Mouse (Mus musculus): Measurements from ENCODE around the gene Ppara. TPM values are rescaled to one million over a fixed set of nuclear protein-coding genes. Genes with fewer than 3 reads are reported as not detected.

Ppara gene
- polyA plus RNA-seq, 1 experiment from 2014 or later, result 0.45 TPM

GRCm38 (mm10) chr15:85808434-85808833 is 73.7 kb downstream of the Ppara start:
- no peak overlapping the region for H3K4me3 ChIP-seq
- H3K36me3 ChIP-seq, result no peaks in the 10 kb centered on the region
- no peak for DNase-seq (ENCODE audit: low spot score)
- H3K4me1 ChIP-seq, result peaks cover 17% of the 10 kb centered on the region
- H3K27ac ChIP-seq, result no peak overlapping the region
- H3K27me3 ChIP-seq (ENCODE audit: low read depth, poor library complexity, severe bottlenecking), result no peaks in the 10 kb centered on the region
- 53% methylated on average over 8 of the region's 8 CpGs for WGBS
- H3K9me3 ChIP-seq (replicated peaks), result no peaks in the 10 kb centered on the region

DNA sequence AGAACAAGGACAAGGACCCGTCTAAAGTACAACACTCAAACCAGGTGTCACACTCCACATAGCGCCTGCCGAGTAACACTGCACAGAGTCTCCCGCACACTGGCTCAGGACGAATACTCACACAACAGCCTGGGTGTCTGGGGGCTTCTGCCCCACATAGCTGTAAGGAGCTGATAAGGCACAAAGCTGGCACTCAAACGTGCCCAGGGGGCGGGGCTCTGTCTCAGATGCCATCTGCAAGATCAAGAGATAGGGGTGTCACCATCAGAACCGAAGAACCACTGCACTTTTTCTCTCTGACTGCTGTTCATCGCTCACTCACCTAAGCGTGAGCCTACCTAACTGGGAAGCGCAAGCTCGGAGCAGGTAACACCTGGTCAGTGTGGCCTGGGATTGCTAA is 74.3 kb downstream of the Ppara start:
- Histone ChIP-seq H3K27me3 (ENCODE audit: low read depth, poor library complexity, severe bottlenecking) (no peaks in the 10 kb centered on the region), H3K4me3 (no peak overlapping the region), H3K4me1 (peaks cover 17% of the 10 kb centered on the region), H3K36me3 (no peaks in the 10 kb centered on the region), H3K9me3 (replicated peaks) (no peaks in the 10 kb centered on the region), H3K27ac (no peak overlapping the region)
- 91% methylated on average over 12 of the region's 12 CpGs for WGBS
- no peak for DNase-seq (ENCODE audit: low spot score)

DNA sequence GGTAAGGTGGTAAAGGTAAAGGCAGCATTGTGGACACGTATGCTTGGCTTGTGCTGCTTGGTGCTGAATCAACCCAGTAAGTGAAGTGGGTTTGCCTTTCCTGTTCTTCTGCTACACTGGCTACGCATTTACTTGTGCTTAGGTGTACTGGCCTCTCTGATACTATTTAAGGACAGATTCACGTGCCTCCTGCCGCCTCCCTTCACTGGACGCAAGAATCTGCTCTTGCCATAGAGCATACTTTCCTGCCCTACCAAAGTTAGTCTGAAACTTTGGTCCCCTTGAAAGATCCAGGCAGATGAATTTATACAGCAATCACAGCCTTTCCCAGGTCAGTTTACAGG is 75.7 kb downstream of the Ppara start:
- H3K36me3 ChIP-seq, result no peaks in the 10 kb centered on the region
- DNase-seq (ENCODE audit: low spot score), result no peak
- peaks cover 17% of the 10 kb centered on the region for H3K4me1 ChIP-seq
- no peaks in the 10 kb centered on the region for H3K9me3 ChIP-seq (replicated peaks)
- 89% methylated on average over 5 of the region's 5 CpGs for WGBS
- no peaks in the 10 kb centered on the region for H3K27me3 ChIP-seq (ENCODE audit: low read depth, poor library complexity, severe bottlenecking)
- H3K4me3 ChIP-seq, result peak overlapping the region; percentile 87; the same call in 1 of the 2 replicates
- H3K27ac ChIP-seq, result no peak overlapping the region

- H3K27ac ChIP-seq, result peak overlapping the region; percentile 89
- no peaks in the 10 kb centered on the region for H3K27me3 ChIP-seq (ENCODE audit: low read depth, poor library complexity, severe bottlenecking)
- peaks cover 17% of the 10 kb centered on the region for H3K4me1 ChIP-seq
- peak overlapping the region; percentile 87 for H3K4me3 ChIP-seq
- no peaks in the 10 kb centered on the region for H3K9me3 ChIP-seq (replicated peaks)
- no peaks in the 10 kb centered on the region for H3K36me3 ChIP-seq
- no peak for DNase-seq (ENCODE audit: low spot score)
- WGBS, result 7% methylated on average over 36 of the region's 36 CpGs
These were observed 76.2 kb downstream of the Ppara start for GRCm38 (mm10) chr15:85810806-85811521.

GRCm38 (mm10) chr15:85811535-85812277 is 76.9 kb downstream of the Ppara start, which contains the start of gene Cdpf1:
Cdpf1 (minus strand) TSS chr15:85811697.
- Histone ChIP-seq H3K27me3 (ENCODE audit: low read depth, poor library complexity, severe bottlenecking) (no peaks in the 10 kb centered on the region), H3K4me3 (peak within 1 kb of the TSS; percentile 87), H3K27ac (peak within 1 kb of the TSS; percentile 89), H3K4me1 (peaks cover 17% of the 10 kb centered on the region), H3K9me3 (replicated peaks) (no peaks in the 10 kb centered on the region), H3K36me3 (no peaks in the 10 kb centered on the region)
- DNase-seq (ENCODE audit: low spot score), result peak; percentile 99
- WGBS, result 2% methylated on average over 36 of the region's 36 CpGs

- DNase-seq (ENCODE audit: low spot score), result no peak
- H3K9me3 ChIP-seq (replicated peaks), result 0 out of 2 replicates have a peak, but pooled peaks cover 2% of the 10 kb centered on the region
- no peak overlapping the region for H3K4me3 ChIP-seq
- H3K4me1 ChIP-seq, result peaks cover 17% of the 10 kb centered on the region
- H3K36me3 ChIP-seq, result no peaks in the 10 kb centered on the region
- WGBS, result 80% methylated on average over 10 of the region's 10 CpGs
- no peak overlapping the region for H3K27ac ChIP-seq
- no peaks in the 10 kb centered on the region for H3K27me3 ChIP-seq (ENCODE audit: low read depth, poor library complexity, severe bottlenecking)
These were observed 78.6 kb downstream of the Ppara start for GRCm38 (mm10) chr15:85813428-85813827.

DNA sequence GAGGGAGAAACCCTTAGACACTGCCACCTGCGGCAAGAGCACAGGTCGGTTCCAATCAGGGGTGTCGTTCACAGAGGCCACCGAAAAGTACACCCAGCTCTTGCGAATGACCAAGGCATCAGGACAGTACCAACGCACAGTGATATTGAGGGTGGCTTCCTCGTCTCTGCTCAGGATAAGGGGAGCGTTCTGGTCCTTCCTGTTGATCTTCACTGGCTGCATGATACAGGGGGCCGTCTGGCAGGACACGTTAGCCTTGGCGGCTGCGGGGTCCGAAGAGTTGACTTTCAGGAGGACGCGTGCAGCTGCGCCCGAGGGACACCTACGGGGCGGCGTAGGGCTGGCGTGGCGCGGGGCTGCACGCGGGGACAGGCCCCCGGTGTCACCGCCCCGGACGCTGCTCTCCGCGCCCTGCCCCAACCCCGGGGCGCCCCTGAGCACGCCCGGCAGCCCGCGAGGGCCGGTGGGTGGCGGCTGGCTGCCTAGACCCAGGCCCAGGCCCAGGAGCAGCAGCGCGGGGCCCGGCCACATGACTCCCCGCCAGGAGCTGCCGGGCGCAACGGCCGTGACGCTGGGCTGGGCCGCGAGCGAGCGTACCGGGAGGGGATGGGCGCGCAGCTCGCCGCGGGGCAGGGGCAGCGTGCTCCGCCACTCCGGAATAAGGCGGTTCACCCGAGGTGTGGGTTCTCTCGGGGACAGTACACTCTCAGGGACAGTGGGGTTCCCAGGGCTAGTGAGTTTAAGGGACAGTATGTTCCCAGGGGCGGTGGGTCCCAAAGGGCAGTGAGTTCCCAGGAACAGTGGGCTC is 86.6 kb downstream of the Ppara start, which contains the start of gene Pkdrej:
Pkdrej (minus strand) TSS at position 532 of the 808 bp plus-strand sequence.
- Histone ChIP-seq H3K27ac (peak within 1 kb of the TSS; percentile 92), H3K9me3 (replicated peaks) (0 out of 2 replicates have a peak, but pooled peaks cover 2% of the 10 kb centered on the region), H3K27me3 (ENCODE audit: low read depth, poor library complexity, severe bottlenecking) (peaks cover 34% of the 10 kb centered on the region), H3K4me3 (peak within 1 kb of the TSS; percentile 73), H3K36me3 (no peaks in the 10 kb centered on the region), H3K4me1 (peaks cover 13% of the 10 kb centered on the region)
- 3% methylated on average over 65 of the region's 65 CpGs for WGBS
- peak; percentile 70 for DNase-seq (ENCODE audit: low spot score)

GRCm38 (mm10) chr15:85822011-85822359 is 87.2 kb downstream of the Ppara start:
- WGBS, result 10% methylated on average over 4 of the region's 4 CpGs
- Histone ChIP-seq H3K27ac (peak overlapping the region; percentile 92), H3K4me3 (peak overlapping the region; percentile 73)

GRCm38 (mm10) chr15:85826676-85827075 is 91.9 kb downstream of the Ppara start:
- no peak overlapping the region for H3K27ac ChIP-seq
- WGBS, result 72% methylated on average over 5 of the region's 5 CpGs
- peaks cover 12% of the 10 kb centered on the region for H3K27me3 ChIP-seq (ENCODE audit: low read depth, poor library complexity, severe bottlenecking)
- H3K36me3 ChIP-seq, result no peaks in the 10 kb centered on the region
- DNase-seq (ENCODE audit: low spot score), result no peak
- peaks cover 9% of the 10 kb centered on the region for H3K4me1 ChIP-seq
- H3K4me3 ChIP-seq, result no peak overlapping the region
- no peaks in the 10 kb centered on the region for H3K9me3 ChIP-seq (replicated peaks)

More at GRCm38 (mm10) chr15:85822011-85822359, 87.2 kb downstream of the Ppara start:
- Histone ChIP-seq H3K27me3 (ENCODE audit: low read depth, poor library complexity, severe bottlenecking) (peaks cover 34% of the 10 kb centered on the region), H3K4me1 (peaks cover 13% of the 10 kb centered on the region), H3K9me3 (replicated peaks) (0 out of 2 replicates have a peak, but pooled peaks cover 2% of the 10 kb centered on the region), H3K36me3 (no peaks in the 10 kb centered on the region)
- DNase-seq (ENCODE audit: low spot score), result no peak

GRCm38 (mm10) chr15:85828071-85828470 is 93.3 kb downstream of the Ppara start:
- Histone ChIP-seq H3K4me1 (peaks cover 17% of the 10 kb centered on the region), H3K4me3 (no peak overlapping the region), H3K9me3 (replicated peaks) (no peaks in the 10 kb centered on the region), H3K27ac (no peak overlapping the region), H3K36me3 (no peaks in the 10 kb centered on the region), H3K27me3 (ENCODE audit: low read depth, poor library complexity, severe bottlenecking) (no peaks in the 10 kb centered on the region)
- 87% methylated on average over 4 of the region's 4 CpGs for WGBS
- no peak for DNase-seq (ENCODE audit: low spot score)

- H3K4me1 ChIP-seq, result peaks cover 19% of the 10 kb centered on the region
- H3K27ac ChIP-seq, result no peak overlapping the region
- no peaks in the 10 kb centered on the region for H3K36me3 ChIP-seq
- no peak overlapping the region for H3K4me3 ChIP-seq
- no peak for DNase-seq (ENCODE audit: low spot score)
- no peaks in the 10 kb centered on the region for H3K27me3 ChIP-seq (ENCODE audit: low read depth, poor library complexity, severe bottlenecking)
- 77% methylated on average over 5 of the region's 5 CpGs for WGBS
- no peaks in the 10 kb centered on the region for H3K9me3 ChIP-seq (replicated peaks)
These were observed 94.7 kb downstream of the Ppara start for GRCm38 (mm10) chr15:85829470-85829869.

GRCm38 (mm10) chr15:85831954-85832590 is 97.3 kb downstream of the Ppara start, which contains the start of gene Ttc38:
Ttc38 (plus strand) TSS chr15:85832306.
- no peaks in the 10 kb centered on the region for H3K27me3 ChIP-seq (ENCODE audit: low read depth, poor library complexity, severe bottlenecking)
- H3K9me3 ChIP-seq (replicated peaks), result no peaks in the 10 kb centered on the region
- no peaks in the 10 kb centered on the region for H3K36me3 ChIP-seq
- under 1% methylated on average over 27 of the region's 27 CpGs for WGBS
- peaks cover 19% of the 10 kb centered on the region for H3K4me1 ChIP-seq
- DNase-seq (ENCODE audit: low spot score), result peak; percentile 86
- H3K4me3 ChIP-seq, result peak within 1 kb of the TSS; percentile 69
- H3K27ac ChIP-seq, result peak within 1 kb of the TSS; percentile 79
